Mouse (Mus musculus) forebrain, embryonic 11.5 days (tissue): ENCODE measurements around the gene Rock2. TPM values are rescaled to one million over a fixed set of nuclear protein-coding genes. Genes with fewer than 3 reads are reported as not detected.

ENCODE experiments used
- ATAC-seq: fragments of 200-750 bp; cut with Nextera tagmentation; replicated peaks from 2 replicates; pipeline ENCODE4 v1.8.0; 2017; ENCODE audit warnings: moderate TSS enrichment; ENCODE audit not compliant: low FRiP score
- DNase-seq: peaks from one replicate; pipeline ENCODE4 v3.0.0-alpha.2; 2017; ENCODE audit warnings: low spot score
- H3K27ac ChIP-seq: fragments of 300-500 bp; sonication (generic); 2 replicates; pipeline ENCODE4 v1.5.1; 2014; ENCODE audit warnings: low read depth, low read length
- H3K27me3 ChIP-seq: fragments of 300-500 bp; sonication (generic); 2 replicates; pipeline ENCODE4 v1.6.1; 2014; ENCODE audit warnings: mild to moderate bottlenecking, low read length, mixed read lengths; ENCODE audit not compliant: control insufficient read depth, insufficient read depth
- H3K36me3 ChIP-seq: fragments of 300-500 bp; sonication (generic); 2 replicates; pipeline ENCODE4 v1.6.1; 2014; ENCODE audit warnings: mild to moderate bottlenecking, low read length, moderate library complexity, mixed read lengths; ENCODE audit not compliant: control insufficient read depth, insufficient read depth
- H3K4me1 ChIP-seq: fragments of 300-500 bp; sonication (generic); replicated peaks from 2 replicates; pipeline ENCODE4 v1.6.1; 2014; ENCODE audit warnings: low read length, mixed read lengths; ENCODE audit not compliant: control insufficient read depth, insufficient read depth
- H3K4me2 ChIP-seq: fragments of 300-500 bp; sonication (generic); 2 replicates; pipeline ENCODE4 v1.6.1; 2014; ENCODE audit warnings: low read depth, mild to moderate bottlenecking, low read length, moderate library complexity, mixed read lengths; ENCODE audit not compliant: severe bottlenecking
- H3K4me3 ChIP-seq: fragments of 300-500 bp; sonication (generic); 2 replicates; pipeline ENCODE4 v1.5.1; 2014; ENCODE audit warnings: low read depth, low read length
- H3K9ac ChIP-seq: fragments of 300-500 bp; sonication (generic); 2 replicates; pipeline ENCODE4 v1.6.1; 2014; ENCODE audit warnings: low read length
- H3K9me3 ChIP-seq: fragments of 300-500 bp; sonication (generic); 2 replicates; pipeline ENCODE4 v1.6.1; 2016; ENCODE audit warnings: low read length, mixed read lengths; ENCODE audit not compliant: control insufficient read depth
- WGBS: fragments of 180-500 bp; shearing (Covaris S2); extraction: QIAGEN DNeasy Blood & Tissue Kit; methylation state at CpG from one replicate; pipeline ENCODE4 v1.1.7; 2014; 5-methylcytosine and 5-hydroxymethylcytosine counted together
- polyA plus RNA-seq: library from polyadenylated mRNA; unstranded; fragments of >200 nt; fragmentation: Nextera tagmentation; extraction: Ambion mirVana; gene quantifications from 2 replicates; pipeline ENCODE4 v1.2.1, GENCODE M21; 2014

The Rock2 gene
- polyA plus RNA-seq = 15.8 and 17.9 TPM in 2 replicates

DNA sequence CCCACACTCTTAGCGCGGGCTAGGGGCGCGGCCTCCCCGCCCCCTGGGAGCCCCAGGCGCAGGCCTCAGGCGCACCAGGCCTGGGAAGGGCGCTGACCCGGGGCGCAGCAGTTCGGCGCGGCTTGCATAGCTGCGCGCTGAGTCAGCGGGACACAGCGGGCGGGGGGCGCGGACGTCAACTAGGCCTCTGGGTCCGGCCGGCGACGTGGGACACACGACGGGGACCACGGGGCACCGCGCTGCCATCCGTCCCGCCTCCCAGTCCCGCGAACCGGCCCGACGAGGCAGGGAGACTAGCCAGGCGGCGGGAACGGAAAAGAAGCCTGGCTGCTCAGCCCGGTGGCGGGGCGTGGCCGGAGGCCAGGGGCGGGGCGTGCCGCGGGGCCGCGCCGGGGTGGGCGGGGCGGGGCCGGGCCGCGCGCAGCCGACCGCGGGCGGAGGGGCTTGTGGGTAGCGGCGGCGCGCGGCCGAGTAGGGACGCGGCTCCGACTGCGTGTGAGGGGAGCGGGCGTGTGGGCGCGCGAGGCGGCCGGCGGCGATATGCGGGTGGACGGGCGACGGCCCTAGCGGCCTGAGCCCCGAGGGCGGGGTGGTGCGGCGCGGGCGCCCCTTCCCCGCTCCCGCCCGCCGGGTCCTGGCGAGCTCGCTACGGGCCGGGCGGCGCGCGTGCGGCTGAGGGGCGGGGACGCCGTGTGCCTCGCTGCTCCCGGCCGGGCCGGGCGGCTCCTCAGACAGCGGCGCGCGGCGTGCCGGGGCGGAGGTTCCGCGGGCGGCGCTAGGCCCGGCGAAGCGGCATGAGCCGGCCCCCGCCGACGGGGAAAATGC is at the start of gene Rock2:
Gene Rock2, plus strand, starts transcription at position 500 of the 825 bp plus-strand sequence.
- peak; percentile 95 for DNase-seq
- Histone ChIP-seq H3K9ac (peak within 1 kb of the TSS; percentile 88), H3K9me3 (no peaks in the 10 kb centered on the region), H3K36me3 (no peaks in the 10 kb centered on the region), H3K27ac (peak within 1 kb of the TSS; percentile 84), H3K4me2 (peak within 1 kb of the TSS; percentile 81), H3K4me1 (peaks cover 6% of the 10 kb centered on the region), H3K4me3 (peak within 1 kb of the TSS; percentile 92), H3K27me3 (no peaks in the 10 kb centered on the region)
- peak; percentile 93 for ATAC-seq
- under 1% methylated on average over 85 of the region's 130 CpGs for WGBS

DNA sequence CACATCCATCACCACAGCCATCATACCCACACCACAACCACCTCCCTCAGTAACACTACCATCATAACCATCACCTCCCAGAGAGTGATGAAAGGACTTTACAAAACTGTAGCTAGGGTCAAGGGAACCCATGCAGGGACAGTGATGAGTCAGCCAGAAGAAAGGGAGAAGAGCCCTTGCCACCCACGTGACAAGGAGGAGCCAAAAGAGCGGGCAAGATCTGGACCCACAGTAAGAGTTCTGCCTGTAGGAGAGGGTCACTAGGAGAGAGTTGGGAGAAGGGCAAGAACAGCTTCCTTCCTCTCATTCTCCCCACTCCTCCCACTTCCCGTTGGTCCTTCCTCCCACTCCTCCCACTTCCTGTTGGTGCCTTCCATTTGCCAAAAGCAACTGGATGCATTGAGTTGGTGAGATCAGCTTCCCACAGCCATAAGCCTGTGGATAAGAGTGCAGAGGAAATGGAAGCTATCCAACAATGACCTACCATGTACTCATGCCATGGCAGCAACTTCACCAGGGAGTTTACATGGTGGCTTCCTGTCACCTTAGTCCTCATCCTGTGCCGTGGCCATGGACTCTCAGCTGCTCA is 47.4 kb upstream of the Rock2 start:
- Histone ChIP-seq H3K27ac (no peak overlapping the region), H3K9me3 (no peaks in the 10 kb centered on the region; the same call in 1 of the 2 replicates), H3K9ac (no peak overlapping the region), H3K4me3 (no peak overlapping the region), H3K4me1 (no peaks in the 10 kb centered on the region; the same call in 1 of the 2 replicates), H3K27me3 (no peaks in the 10 kb centered on the region), H3K36me3 (no peaks in the 10 kb centered on the region), H3K4me2 (no peak overlapping the region)
- no peak for ATAC-seq
- no peak for DNase-seq
- 89% methylated on average over 4 of the region's 4 CpGs for WGBS

DNA sequence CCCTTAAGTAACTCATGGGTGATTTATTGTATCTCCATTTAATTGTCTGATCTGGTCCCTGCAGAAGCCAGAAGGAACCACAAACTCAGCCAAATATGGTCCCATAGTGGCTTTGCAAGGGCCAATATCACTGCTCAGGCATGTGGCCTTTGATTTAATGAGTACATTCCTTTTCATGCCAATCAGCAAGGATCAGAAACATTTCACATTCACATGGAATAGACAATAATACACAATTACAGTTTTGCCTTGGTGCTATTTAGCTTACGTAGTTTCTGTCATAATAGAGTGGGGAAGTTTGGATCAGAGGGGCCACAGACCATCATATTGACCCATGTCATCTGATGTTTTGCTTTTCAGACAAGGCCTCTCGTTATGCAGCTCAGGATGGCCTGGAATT is 46.2 kb upstream of the Rock2 start:
- no peak for DNase-seq
- WGBS = 79% methylated on average over 2 of the region's 2 CpGs
- Histone ChIP-seq H3K9ac (no peak overlapping the region), H3K4me3 (no peak overlapping the region), H3K27ac (no peak overlapping the region), H3K9me3 (no peaks in the 10 kb centered on the region; the same call in 1 of the 2 replicates), H3K27me3 (no peaks in the 10 kb centered on the region), H3K36me3 (no peaks in the 10 kb centered on the region), H3K4me1 (no peaks in the 10 kb centered on the region; the same call in 1 of the 2 replicates), H3K4me2 (no peak overlapping the region)
- ATAC-seq = no peak

DNA sequence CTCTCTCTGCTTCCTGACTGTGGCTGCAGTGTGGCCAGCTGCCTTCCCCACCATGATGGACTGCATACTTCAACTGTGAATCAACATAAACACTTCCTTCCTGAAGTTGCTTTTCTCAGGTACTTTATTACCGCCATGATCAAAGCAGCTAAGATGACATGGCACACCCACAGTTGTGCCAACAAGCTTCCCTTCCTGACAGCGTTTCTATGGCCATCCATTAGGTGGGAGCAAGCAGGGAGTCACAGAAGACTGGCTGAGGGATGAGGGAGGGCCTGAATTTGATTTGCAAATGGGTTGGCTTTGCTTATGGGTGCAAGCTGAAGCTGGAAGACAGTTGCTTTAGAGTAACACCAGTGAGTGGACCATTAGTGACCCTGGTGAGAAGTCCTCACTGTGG is 44.9 kb upstream of the Rock2 start:
- H3K27me3 ChIP-seq = no peaks in the 10 kb centered on the region
- no peak overlapping the region for H3K9ac ChIP-seq
- H3K4me1 ChIP-seq = no peaks in the 10 kb centered on the region; the same call in 1 of the 2 replicates
- H3K9me3 ChIP-seq = no peaks in the 10 kb centered on the region; the same call in 1 of the 2 replicates
- no peak for ATAC-seq
- no peaks in the 10 kb centered on the region for H3K36me3 ChIP-seq
- 77% methylated on average over 2 of the region's 2 CpGs for WGBS
- H3K27ac ChIP-seq = no peak overlapping the region
- no peak for DNase-seq
- no peak overlapping the region for H3K4me3 ChIP-seq
- H3K4me2 ChIP-seq = no peak overlapping the region

DNA sequence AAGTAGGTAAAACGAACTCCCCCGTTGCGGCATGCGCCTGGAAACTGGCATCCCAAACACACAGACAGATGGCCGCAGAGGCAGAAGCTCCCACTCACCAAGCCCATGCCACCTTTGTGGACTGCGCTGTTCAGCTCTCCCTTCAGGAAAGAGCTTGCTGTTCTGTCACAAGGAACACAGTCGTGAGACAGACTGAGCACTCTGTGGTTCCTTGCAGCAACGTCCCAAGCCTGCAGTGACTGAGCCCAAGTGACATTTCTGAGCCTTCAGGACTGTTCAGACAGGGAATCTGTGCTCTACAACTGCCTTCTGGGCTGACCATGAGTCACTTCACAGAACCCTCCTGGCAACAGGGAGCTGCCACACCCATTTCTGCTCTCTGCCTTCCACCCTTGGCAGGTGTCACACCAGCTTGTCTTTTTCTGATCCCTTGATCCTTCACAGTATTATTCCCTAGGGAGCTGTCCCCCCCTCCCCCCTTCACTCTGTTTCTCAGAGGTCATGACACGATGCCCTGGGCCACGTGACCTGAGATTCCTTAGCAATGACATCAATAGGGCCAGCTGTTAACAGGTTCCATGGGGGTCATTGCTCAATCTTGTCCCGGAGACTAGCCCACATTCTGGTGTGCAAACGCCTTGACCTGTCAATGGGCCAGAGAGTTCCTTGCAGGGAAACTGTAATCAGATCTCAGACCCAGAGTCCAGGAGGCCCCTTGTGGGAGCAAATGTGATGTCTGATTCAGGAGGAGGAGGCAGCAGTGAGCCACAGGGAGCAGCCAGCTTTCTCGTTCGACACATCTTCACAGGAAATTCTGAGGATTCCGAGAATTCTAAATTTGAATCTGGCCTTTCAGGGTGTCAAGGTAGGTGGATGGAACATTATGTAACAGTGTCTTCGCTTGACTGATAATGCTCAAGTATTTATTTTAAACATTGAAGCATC is 44.0 kb upstream of the Rock2 start:
- DNase-seq (no peak), ATAC-seq (no peak)
- Histone ChIP-seq H3K9ac (no peak overlapping the region), H3K4me1 (peaks cover 1% of the 10 kb centered on the region; the same call in 1 of the 2 replicates), H3K4me3 (no peak overlapping the region), H3K27ac (no peak overlapping the region), H3K27me3 (no peaks in the 10 kb centered on the region), H3K9me3 (no peaks in the 10 kb centered on the region; the same call in 1 of the 2 replicates), H3K4me2 (no peak overlapping the region), H3K36me3 (no peaks in the 10 kb centered on the region)
- WGBS = 50% methylated on average over 16 of the region's 16 CpGs

DNA sequence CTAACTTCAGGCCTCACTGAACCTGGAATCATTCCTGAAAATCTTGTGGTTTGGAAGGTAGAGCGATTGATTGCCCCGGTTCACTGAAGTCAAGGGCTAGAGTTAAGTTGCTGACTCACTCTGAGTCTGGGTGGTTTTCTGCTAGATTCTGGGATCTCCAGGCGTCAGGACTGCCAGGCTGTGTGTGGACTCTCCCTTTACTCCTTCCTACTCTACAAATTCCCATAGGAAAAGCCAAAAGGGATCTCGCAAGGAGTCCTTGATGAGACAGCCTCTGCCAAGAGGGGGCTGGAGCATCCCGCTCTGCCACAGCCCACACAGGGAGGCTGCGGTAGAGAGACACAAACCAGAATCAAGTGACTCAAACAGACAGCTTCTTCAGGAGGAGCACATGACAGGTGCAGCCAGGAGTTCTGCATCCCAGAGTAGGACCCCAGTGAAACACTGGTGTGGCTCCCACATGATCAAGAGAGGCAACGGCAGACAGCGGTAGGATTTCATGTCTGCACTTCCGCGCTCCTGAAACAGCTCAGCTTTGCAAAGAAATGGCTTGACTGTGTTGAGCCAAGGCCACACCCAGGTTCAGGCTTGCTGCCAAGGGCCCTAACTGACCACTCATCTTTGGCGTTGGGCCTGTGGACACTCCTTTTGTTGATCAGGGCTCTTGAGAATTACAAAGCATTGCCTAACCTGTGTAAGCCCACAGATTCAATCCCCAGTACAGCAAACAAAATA is 41.1 kb upstream of the Rock2 start:
- Histone ChIP-seq H3K9me3 (no peaks in the 10 kb centered on the region), H3K4me3 (no peak overlapping the region), H3K9ac (no peak overlapping the region), H3K4me2 (no peak overlapping the region), H3K27ac (no peak overlapping the region), H3K27me3 (no peaks in the 10 kb centered on the region), H3K36me3 (no peaks in the 10 kb centered on the region), H3K4me1 (peaks cover 2% of the 10 kb centered on the region; the same call in 1 of the 2 replicates)
- DNase-seq (no peak), ATAC-seq (no peak)
- 88% methylated on average over 11 of the region's 11 CpGs for WGBS

DNA sequence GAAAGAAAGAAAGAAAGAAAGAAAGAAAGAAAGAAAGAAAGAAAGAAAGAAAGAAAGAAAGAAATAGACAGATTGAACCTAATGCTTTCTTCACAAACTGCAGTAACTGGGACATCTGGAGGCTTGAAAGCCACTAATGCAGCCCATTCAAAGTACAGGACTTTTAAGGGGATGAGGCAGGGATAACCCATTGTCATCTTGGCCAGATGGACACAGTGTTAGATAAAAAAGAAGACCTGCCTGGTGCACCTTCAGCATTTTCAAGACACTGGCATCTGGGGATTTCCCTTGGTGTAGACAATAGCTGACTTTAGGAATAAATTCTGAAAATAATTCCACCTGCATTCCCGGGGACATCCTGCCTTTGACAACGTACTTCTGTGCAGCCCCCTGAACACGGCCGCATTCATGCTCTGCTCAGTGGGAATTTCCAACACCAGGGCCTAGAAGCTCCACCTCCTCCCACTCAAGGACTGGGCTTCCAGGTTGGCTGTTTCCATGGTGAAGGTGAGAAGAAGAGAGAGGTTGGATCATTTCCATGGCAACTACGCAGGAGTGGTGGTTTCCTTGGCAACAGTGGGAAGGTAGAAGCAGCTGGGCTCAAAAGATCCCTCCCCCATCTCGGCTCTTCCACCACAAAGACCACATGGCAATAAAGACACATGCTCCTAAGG is 38.9 kb upstream of the Rock2 start:
- Histone ChIP-seq H3K27me3 (no peaks in the 10 kb centered on the region), H3K4me1 (peaks cover 2% of the 10 kb centered on the region; the same call in 1 of the 2 replicates), H3K4me2 (no peak overlapping the region), H3K9me3 (no peaks in the 10 kb centered on the region), H3K4me3 (no peak overlapping the region), H3K9ac (no peak overlapping the region), H3K36me3 (no peaks in the 10 kb centered on the region), H3K27ac (peak overlapping the region; percentile 70)
- ATAC-seq (peak; percentile 92), DNase-seq (peak; percentile 65)
- 9% methylated on average over 6 of the region's 6 CpGs for WGBS
